Mouse (Mus musculus) liver, adult 2 months (tissue): ENCODE results near the gene Neurog1.

ENCODE experiments used
- CTCF ChIP-seq: fragments of 200-500 bp; IDR thresholded peaks from 2 replicates; pipeline ENCODE4 v1.5.1; 2011; ENCODE audit warnings: low read depth, low read length, control low read depth
- POLR2A ChIP-seq: fragments of 200-500 bp; IDR thresholded peaks from 2 replicates; pipeline ENCODE4 v1.6.1; 2011; ENCODE audit warnings: low read length, control low read depth; ENCODE audit not compliant: insufficient read depth; ENCODE audit errors: extremely low read depth

DNA sequence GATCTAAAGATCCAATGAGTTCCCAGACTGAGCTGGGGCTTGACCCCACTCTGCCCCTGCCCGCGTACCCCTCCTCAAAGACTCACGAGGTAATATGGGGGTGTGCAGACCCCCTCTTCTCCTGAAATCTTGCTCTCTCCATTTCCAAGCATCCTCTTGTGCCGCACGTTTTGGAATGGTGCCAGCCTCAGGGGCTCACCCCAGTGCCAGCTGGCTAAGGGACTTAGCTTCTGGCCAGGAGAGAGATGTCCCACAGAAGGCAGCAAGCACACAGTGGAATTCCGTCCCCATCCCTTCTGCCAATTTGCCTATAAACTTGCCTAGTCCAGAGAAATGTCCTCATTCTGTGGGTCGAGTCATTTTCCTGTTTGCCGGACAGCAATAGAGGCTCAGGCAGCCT lies 820 bp upstream of the Neurog1 start:
- TF ChIP-seq POLR2A: no peak
- TF ChIP-seq CTCF: no peak
